Mouse (Mus musculus) liver, embryonic 14.5 days (tissue): ENCODE measurements at regions not wholly inside any gene's neighbourhood (a gene's known extent, or its start where the extent isn't known, plus 50 kb on each side); places are given as distances from the start of the nearest gene placed in this dataset.

Source experiments
- ATAC-seq: fragments of 200-750 bp; cut with Nextera tagmentation; 2 replicates; pipeline ENCODE4 v1.8.0; 2017; ENCODE audit warnings: moderate number of reproducible peaks, mild to moderate bottlenecking, moderate library complexity; ENCODE audit not compliant: insufficient read depth
- DNase-seq, 3 experiments: peaks; one replicate each; pipeline ENCODE4 v3.0.0-alpha.2; 2012 to 2013; ENCODE audit warnings: low read depth in 3 of 3, low spot score in 3 of 3
- H3K27ac ChIP-seq: fragments of 300-500 bp; sonication (generic); 2 replicates; pipeline ENCODE4 v1.5.1; 2014; ENCODE audit warnings: moderate library complexity, mild to moderate bottlenecking, control low read depth, inconsistent platforms
- H3K27me3 ChIP-seq: fragments of 300-500 bp; sonication (generic); 2 replicates; pipeline ENCODE4 v1.6.1; 2014; ENCODE audit warnings: mild to moderate bottlenecking, low read length, moderate library complexity; ENCODE audit not compliant: control insufficient read depth, insufficient read depth
- H3K36me3 ChIP-seq: fragments of 300-500 bp; sonication (generic); replicated peaks from 2 replicates; pipeline ENCODE4 v1.6.1; 2014; ENCODE audit warnings: low read depth; ENCODE audit not compliant: control insufficient read depth, insufficient read depth
- H3K4me1 ChIP-seq, 2 experiments: fragments of 200-500 bp in 1 of 2; fragments of 300-500 bp in 1 of 2; sonication (generic) in 1 of 2; replicated peaks; 2 replicates each; pipeline ENCODE4 v1.6.1; 2012 to 2014; ENCODE audit warnings: antibody characterized with exemption in 1 of 2, inconsistent platforms in 1 of 2, low read length in 1 of 2; ENCODE audit not compliant: control insufficient read depth in 2 of 2, insufficient read depth in 2 of 2
- H3K4me2 ChIP-seq: fragments of 300-500 bp; sonication (generic); 2 replicates; pipeline ENCODE4 v1.6.1; 2014; ENCODE audit warnings: low read depth, mild to moderate bottlenecking, control low read depth, moderate library complexity
- H3K4me3 ChIP-seq, 2 experiments: fragments of 200-500 bp in 1 of 2; fragments of 300-500 bp in 1 of 2; sonication (generic) in 1 of 2; 2 replicates each; pipeline ENCODE4 v1.5.1; 2012 to 2014; ENCODE audit warnings: low read depth in 2 of 2, low read length in 2 of 2, mild to moderate bottlenecking in 2 of 2, control low read depth in 1 of 2, inconsistent platforms in 1 of 2, moderate library complexity in 1 of 2; ENCODE audit not compliant: insufficient read depth in 1 of 2
- H3K9ac ChIP-seq: fragments of 300-500 bp; sonication (generic); replicated peaks from 2 replicates; pipeline ENCODE4 v1.6.1; 2014; ENCODE audit warnings: mild to moderate bottlenecking, control low read depth, moderate library complexity
- H3K9me3 ChIP-seq: fragments of 300-500 bp; sonication (generic); 2 replicates; pipeline ENCODE4 v1.6.1; 2016; ENCODE audit warnings: low read length, mixed read lengths; ENCODE audit not compliant: control insufficient read depth
- CTCF ChIP-seq: IDR thresholded peaks from 2 replicates; pipeline ENCODE4 v1.5.1; 2016; ENCODE audit warnings: antibody characterized with exemption, low read depth, control low read depth
- EP300 ChIP-seq: IDR thresholded peaks from 2 replicates; pipeline ENCODE4 v1.6.1; 2016; ENCODE audit warnings: antibody characterized with exemption, low read depth
- WGBS: fragments of 180-500 bp; shearing (Covaris S2); extraction: QIAGEN DNeasy Blood & Tissue Kit; methylation state at CpG from one replicate; pipeline ENCODE4 v1.1.7; 2014; ENCODE audit not compliant: insufficient replicate concordance; 5-methylcytosine and 5-hydroxymethylcytosine counted together

DNA sequence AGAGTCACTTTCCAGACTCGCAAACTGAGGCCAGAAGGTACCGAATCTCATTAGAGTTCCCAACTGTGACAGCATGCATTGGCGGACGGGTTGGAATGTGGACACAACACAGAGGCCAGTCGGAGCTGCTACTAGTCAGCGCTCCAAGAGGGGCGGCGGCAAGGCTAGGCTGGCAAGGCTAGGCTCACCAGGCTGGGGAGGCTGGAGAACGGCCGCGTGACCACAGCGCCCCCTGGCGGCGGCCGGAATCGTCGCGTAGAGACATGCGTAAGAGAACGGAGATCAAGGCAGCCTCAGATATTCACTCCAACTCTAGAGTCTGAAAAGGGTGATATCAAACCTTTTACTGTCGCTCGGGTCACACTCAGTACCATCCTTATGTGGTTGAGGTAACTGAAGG lies 72.8 kb upstream of the Cdh5 start:
- no peaks in the 10 kb centered on the region for H3K27me3 ChIP-seq
- no peak for DNase-seq
- H3K36me3 ChIP-seq = no peaks in the 10 kb centered on the region
- H3K27ac ChIP-seq = no peak overlapping the region
- no peak overlapping the region for H3K4me2 ChIP-seq
- no peaks in the 10 kb centered on the region for H3K4me1 ChIP-seq
- H3K9ac ChIP-seq = no peak overlapping the region
- no peaks in the 10 kb centered on the region; the same call in none of the 2 replicates for H3K9me3 ChIP-seq
- no peak for ATAC-seq
- no peak overlapping the region for H3K4me3 ChIP-seq
- TF ChIP-seq CTCF (peak; percentile 96), EP300 (no peak)
- 5% methylated on average over 22 of the region's 22 CpGs for whole genome bisulfite sequencing

DNA sequence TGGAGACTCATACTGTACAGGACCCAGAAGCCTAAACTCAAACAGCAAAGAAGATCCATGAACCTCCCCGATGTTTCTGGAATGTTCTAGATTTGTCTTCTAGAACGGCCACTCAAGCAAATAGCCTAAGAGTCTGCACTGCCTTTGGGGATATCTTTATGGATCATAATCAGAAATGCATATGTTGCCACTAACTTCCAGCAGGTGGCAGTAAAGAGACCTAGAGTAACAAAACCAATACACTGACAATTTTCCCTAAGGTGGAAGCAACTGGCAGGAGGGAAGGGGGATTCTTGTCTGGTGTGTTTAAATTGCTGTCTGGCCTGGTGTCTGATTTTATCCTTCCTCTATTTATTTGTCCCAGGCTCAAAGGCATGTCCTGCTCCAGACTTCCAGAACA lies 69.2 kb upstream of the Cdh5 start:
- no peaks in the 10 kb centered on the region for H3K27me3 ChIP-seq
- H3K4me3 ChIP-seq = no peak overlapping the region
- 76% methylated on average over 2 of the region's 2 CpGs for WGBS
- ATAC-seq = no peak
- H3K4me1 ChIP-seq = no peaks in the 10 kb centered on the region
- H3K27ac ChIP-seq = no peak overlapping the region
- H3K9me3 ChIP-seq = no peaks in the 10 kb centered on the region; the same call in none of the 2 replicates
- H3K9ac ChIP-seq = no peak overlapping the region
- no peak for DNase-seq
- H3K36me3 ChIP-seq = no peaks in the 10 kb centered on the region
- TF ChIP-seq EP300 (no peak), CTCF (peak; percentile 52; the same call in 1 of the 2 replicates)
- no peak overlapping the region for H3K4me2 ChIP-seq

DNA sequence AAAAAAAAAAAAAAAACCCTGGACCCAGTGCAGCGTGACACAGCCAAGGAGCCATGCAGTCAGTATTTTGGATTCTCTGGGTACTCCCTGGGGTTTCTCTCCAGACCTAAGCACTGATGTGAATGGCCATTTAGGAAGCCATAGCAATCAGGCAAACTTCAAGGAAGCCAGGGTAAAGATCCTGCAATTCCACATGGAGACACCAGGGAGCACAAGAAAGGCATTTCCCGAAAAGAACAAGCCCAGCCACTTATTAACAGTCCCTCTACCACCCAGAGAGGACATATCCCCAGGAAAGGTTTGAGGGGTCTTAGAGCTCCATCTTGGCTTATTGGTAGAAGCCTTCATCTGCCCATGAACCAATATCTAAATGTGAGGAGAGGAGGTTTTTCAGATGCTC lies 68.3 kb upstream of the Cdh5 start:
- H3K4me2 ChIP-seq = no peak overlapping the region
- no peak for DNase-seq
- H3K27me3 ChIP-seq = no peaks in the 10 kb centered on the region
- no peak for ATAC-seq
- 35% methylated on average over 2 of the region's 2 CpGs for WGBS
- H3K36me3 ChIP-seq = no peaks in the 10 kb centered on the region
- no peaks in the 10 kb centered on the region; the same call in none of the 2 replicates for H3K9me3 ChIP-seq
- no peak overlapping the region for H3K4me3 ChIP-seq
- no peak overlapping the region for H3K27ac ChIP-seq
- 0 out of 2 replicates have a peak, but pooled peaks have one; percentile 13 for TF ChIP-seq CTCF
- TF ChIP-seq EP300 = no peak
- H3K9ac ChIP-seq = no peak overlapping the region
- no peaks in the 10 kb centered on the region for H3K4me1 ChIP-seq

DNA sequence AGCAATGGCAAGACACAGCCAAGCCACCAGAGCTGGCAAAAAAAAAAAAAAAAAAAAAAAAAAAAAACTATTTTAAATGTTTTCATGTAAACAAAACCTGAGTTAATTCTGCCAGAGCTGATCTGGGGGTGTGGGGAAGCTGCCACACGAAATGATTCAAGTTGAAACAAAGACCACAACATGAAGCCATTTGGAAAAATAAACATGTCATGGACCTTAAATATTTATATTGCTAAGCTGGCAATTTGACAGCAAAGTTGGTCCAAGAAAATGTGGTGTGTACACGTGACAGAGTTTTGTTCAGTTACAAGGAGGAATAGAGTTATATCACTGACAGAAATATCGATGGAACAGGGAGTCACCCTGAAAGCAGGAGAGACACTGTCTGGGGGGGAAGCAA lies 67.1 kb upstream of the Cdh5 start:
- DNase-seq = no peak
- no peaks in the 10 kb centered on the region for H3K36me3 ChIP-seq
- no peak overlapping the region for H3K4me2 ChIP-seq
- ATAC-seq = no peak
- H3K4me3 ChIP-seq = no peak overlapping the region
- no peak overlapping the region for H3K27ac ChIP-seq
- no peak overlapping the region for H3K9ac ChIP-seq
- no peak for TF ChIP-seq CTCF
- no peak for TF ChIP-seq EP300
- H3K4me1 ChIP-seq = no peaks in the 10 kb centered on the region
- 52% methylated on average over 3 of the region's 3 CpGs for WGBS
- no peaks in the 10 kb centered on the region for H3K27me3 ChIP-seq
- no peaks in the 10 kb centered on the region; the same call in none of the 2 replicates for H3K9me3 ChIP-seq

DNA sequence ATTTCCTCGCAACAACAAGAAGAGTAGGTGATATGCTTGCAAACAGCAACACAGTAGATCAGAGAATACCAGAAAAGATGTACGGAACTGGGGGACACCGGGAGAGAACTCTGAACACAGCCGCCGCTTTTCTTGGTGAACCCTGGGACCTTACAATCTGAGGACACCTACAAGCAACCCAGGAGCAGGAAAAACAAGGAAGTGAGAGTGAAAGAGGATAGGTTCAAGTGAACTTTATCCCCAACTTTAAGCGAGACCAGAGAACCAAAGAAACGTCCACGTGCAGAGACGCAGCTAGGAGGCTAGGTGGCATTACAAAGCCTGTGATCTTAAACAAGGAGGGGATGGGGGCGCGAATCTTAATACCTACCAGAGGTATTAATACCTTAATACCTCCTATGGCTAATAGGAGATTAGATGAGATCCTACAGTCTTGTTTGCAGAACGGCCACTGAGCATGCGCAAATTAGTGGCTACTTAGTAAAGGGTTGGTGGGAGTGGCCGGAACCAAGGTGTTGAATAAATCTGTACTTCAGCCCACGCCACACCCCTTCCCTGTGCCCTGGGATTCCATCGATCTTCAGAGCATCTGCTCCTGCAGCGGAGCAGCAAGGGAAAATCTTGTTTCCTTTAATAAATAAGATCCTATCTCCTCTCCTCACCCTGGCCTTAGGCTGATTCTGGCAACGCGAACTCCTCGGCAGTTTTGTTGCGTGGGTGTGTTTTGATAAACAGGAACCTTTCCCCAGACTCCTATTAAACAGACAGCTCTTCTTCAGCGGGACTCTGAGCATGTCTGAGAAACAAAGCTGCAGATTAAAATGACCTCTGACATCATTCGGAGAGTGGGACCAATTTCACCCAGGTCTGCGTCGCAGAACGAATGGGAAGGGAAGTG lies 64.6 kb upstream of the Cdh5 start:
- no peak for ATAC-seq
- H3K27me3 ChIP-seq = no peaks in the 10 kb centered on the region

More for the DNA sequence above, 64.6 kb upstream of the Cdh5 start:
- H3K4me2 ChIP-seq = no peak overlapping the region
- H3K36me3 ChIP-seq = no peaks in the 10 kb centered on the region
- H3K4me1 ChIP-seq = 0 out of 4 replicates have a peak, but pooled peaks cover 0 to 3% of the 10 kb centered on the region in 2 experiments
- DNase-seq = no peak
- 66% methylated on average over 26 of the region's 26 CpGs for WGBS
- no peak overlapping the region for H3K4me3 ChIP-seq
- no peak overlapping the region for H3K27ac ChIP-seq
- no peak overlapping the region for H3K9ac ChIP-seq
- no peaks in the 10 kb centered on the region; the same call in 1 of the 2 replicates for H3K9me3 ChIP-seq
- TF ChIP-seq CTCF (no peak), EP300 (no peak)
